Mouse (Mus musculus) kidney, postnatal 10 days (tissue): ENCODE results near the gene Gm49333.

Experiments used
- DNase-seq: peaks from one replicate; pipeline ENCODE4 v3.0.0; 2021; ENCODE audit warnings: mixed read lengths

Gm49333 gene

DNA sequence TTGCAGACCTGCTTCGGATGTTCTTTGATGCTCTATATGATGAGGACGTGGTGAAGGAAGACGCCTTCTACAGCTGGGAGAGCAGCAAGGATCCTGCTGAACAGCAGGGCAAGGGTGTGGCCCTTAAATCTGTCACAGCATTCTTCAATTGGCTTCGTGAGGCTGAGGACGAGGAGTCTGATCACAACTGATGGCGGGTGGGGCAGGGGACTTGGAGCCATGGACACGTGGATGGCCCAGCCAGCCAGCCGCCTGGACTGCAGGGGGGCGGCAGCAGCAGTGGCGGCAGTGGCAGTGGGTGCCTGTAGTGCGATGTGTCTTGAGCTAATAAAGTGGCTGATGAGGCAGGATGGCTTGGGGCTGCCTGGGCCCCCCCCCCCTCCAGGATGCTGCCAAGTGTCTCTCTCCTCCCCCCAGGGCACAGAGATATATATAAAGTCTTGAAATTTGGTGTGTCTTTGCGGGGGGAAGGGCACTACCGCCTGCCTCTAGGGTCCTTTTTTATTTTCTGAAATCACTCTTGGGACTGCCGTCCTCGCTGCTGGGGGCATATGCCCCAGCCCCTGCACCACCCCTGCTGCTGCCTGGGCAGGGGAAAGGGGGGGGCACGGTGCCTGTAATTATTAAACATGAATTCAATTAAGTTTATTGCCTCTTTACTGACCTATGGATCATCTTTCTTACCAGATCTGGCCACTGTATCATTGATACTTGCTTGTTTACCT is 81.0 kb downstream of the Gm49333 start:
- DNase-seq, result no peak

GRCm38 (mm10) chr16:20693111-20693701 is 81.8 kb downstream of the Gm49333 start, which contains the start of gene Fam131a:
Gene Fam131a, plus strand, starts transcription at chr16:20693241.
- peak; percentile 96 for DNase-seq

- DNase-seq, result peak; percentile 58
These were observed 83.4 kb downstream of the Gm49333 start for GRCm38 (mm10) chr16:20694781-20695180.
